Mouse (Mus musculus): ENCODE data around the gene Syngr3.

- TF ChIP-seq CTCF (IDR thresholded peaks at IDR 0.05; ENCODE audit: control insufficient read depth, insufficient read depth, insufficient replicate concordance, low read depth, low read length) (no peak), POLR2A (IDR thresholded peaks at IDR 0.05; ENCODE audit: control insufficient read depth, low read depth, low read length) (no peak)
Observed at GRCm38 (mm10) chr17:24728184-24728583, 38.4 kb upstream of the Syngr3 start.

All from testis, adult 2 months (tissue).